In genomic region chr5:117879136-117879535, GRCm38 (mm10) we compare ENCODE assay signal across 27 mouse cellular contexts.
"Had no signal": no experiment of that assay in that cellular context is flagged by ENCODE, and none has a peak within 500 bp of the region (broad histone marks: within the 10 kb centered on the region; RNA-seq: fewer than 3 reads in every experiment).

No protein-coding gene starts in this region.

- H3K4me3 ChIP-seq: limb, embryonic 10.5 days; limb, embryonic 12.5 days; limb, embryonic 13.5 days; limb, embryonic 15.5 days; liver, embryonic 12.5 days; liver, embryonic 13.5 days; liver, embryonic 15.5 days; lung, embryonic 15.5 days; megakaryocyte, embryonic 14.5 days; midbrain, embryonic 10.5 days; midbrain, embryonic 12.5 days; midbrain, embryonic 13.5 days; midbrain, embryonic 15.5 days; myocyte had no signal

- H3K36me3 ChIP-seq: limb, embryonic 10.5 days; limb, embryonic 12.5 days; limb, embryonic 13.5 days; limb, embryonic 15.5 days; liver, embryonic 12.5 days; liver, embryonic 13.5 days; liver, embryonic 15.5 days; lung, embryonic 15.5 days; midbrain, embryonic 10.5 days; midbrain, embryonic 12.5 days; midbrain, embryonic 13.5 days; midbrain, embryonic 15.5 days had no signal

- H3K27me3 ChIP-seq: limb, embryonic 13.5 days; limb, embryonic 15.5 days; liver, embryonic 12.5 days; liver, embryonic 13.5 days; liver, embryonic 15.5 days; lung, embryonic 15.5 days; megakaryocyte, embryonic 14.5 days; midbrain, embryonic 12.5 days; midbrain, embryonic 13.5 days; midbrain, embryonic 15.5 days had no signal

- H3K27ac ChIP-seq: limb, embryonic 10.5 days; limb, embryonic 12.5 days; limb, embryonic 13.5 days; limb, embryonic 15.5 days; liver, embryonic 12.5 days; liver, embryonic 13.5 days; liver, embryonic 14.5 days; liver, embryonic 15.5 days; lung, embryonic 15.5 days; macrophage; midbrain, embryonic 10.5 days; midbrain, embryonic 12.5 days; midbrain, embryonic 13.5 days; midbrain, embryonic 15.5 days had no signal

- DNase-seq: left cerebral cortex, postnatal 4 days; liver; liver, embryonic 13.5 days; liver, postnatal 0 days; lung, adult 18-20 months; lung, adult 2 months; lung, embryonic 14.5 days; lung, postnatal 10 days; lung, postnatal 14 days; lung, postnatal 36 days; lung, postnatal 4 days; midbrain, embryonic 14.5 days had no signal

- H3K4me1 ChIP-seq: limb, embryonic 10.5 days; limb, embryonic 12.5 days; limb, embryonic 13.5 days; limb, embryonic 15.5 days; liver, embryonic 12.5 days; liver, embryonic 13.5 days; liver, embryonic 15.5 days; lung, embryonic 15.5 days; megakaryocyte, embryonic 14.5 days; midbrain, embryonic 10.5 days; midbrain, embryonic 12.5 days; midbrain, embryonic 13.5 days; midbrain, embryonic 15.5 days had no signal
